In the genomic region with DNA sequence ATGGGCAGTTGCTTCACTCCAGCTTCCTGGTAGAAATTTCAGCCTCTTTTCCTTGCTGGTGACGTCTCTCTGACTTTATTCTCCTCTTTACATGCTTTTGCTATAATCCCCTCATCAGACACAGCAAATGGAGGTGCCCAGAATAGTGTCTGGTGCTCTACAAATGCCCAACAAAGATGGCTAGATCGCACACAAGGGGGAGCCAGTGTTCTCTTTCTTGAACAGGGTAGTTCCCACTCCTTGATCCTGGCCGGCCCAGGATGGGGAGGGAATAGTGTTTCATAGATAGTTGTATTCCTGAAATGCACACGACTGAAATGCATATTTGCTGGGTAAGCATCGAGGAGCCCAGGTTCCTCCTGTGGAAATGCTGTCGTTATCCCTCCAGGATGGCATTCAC, we compare ENCODE assay signal across 12 mouse cellular contexts. TPM values are rescaled to one million over a fixed set of nuclear protein-coding genes. Genes with fewer than 3 reads are reported as not detected.
DNase-seq lines count a peak whose midpoint lies in the region; ATAC-seq and TF ChIP-seq lines count a peak whose summit lies in the region.
"Not testable (repeated sequence)": the region's sequence is repeated elsewhere in the genome, so short reads cannot be mapped to it uniquely, and the experiment has no call there.
"Had no signal": no experiment of that assay in that cellular context is flagged by ENCODE, and none has a peak within 500 bp of the region (broad histone marks: within the 10 kb centered on the region; RNA-seq: fewer than 3 reads in every experiment).

No protein-coding gene starts in this region.

- H3K36me3 ChIP-seq in embryonic facial prominence, embryonic 14.5 days (ENCODE audit: control insufficient read depth, insufficient read depth, low read length); lung, embryonic 14.5 days (ENCODE audit: insufficient read depth); lung, postnatal 0 days (ENCODE audit: insufficient read depth, low read length); stomach, postnatal 0 days (ENCODE audit: control insufficient read depth, insufficient read depth, low read length): not testable (repeated sequence)

- H3K27me3 ChIP-seq in embryonic facial prominence, embryonic 14.5 days (replicated peaks; ENCODE audit: control insufficient read depth, insufficient read depth, low read length); lung, embryonic 14.5 days (ENCODE audit: insufficient read depth, low read length); lung, postnatal 0 days (replicated peaks; ENCODE audit: insufficient read depth, low read length); stomach, postnatal 0 days (ENCODE audit: control insufficient read depth, insufficient read depth, low read length): not testable (repeated sequence)

- DNase-seq in embryonic facial prominence, embryonic 14.5 days (ENCODE audit: low spot score); lung, embryonic 14.5 days; lung, postnatal 0 days (ENCODE audit: low spot score); stomach, postnatal 0 days (ENCODE audit: low spot score): not testable (repeated sequence)

- not testable (repeated sequence) for H3K9me3 ChIP-seq in embryonic facial prominence, embryonic 14.5 days (ENCODE audit: control insufficient read depth, low read length); lung, embryonic 14.5 days (ENCODE audit: low read depth, low read length); lung, postnatal 0 days (ENCODE audit: low read length); stomach, postnatal 0 days (ENCODE audit: control insufficient read depth, low read length)

- H3K4me3 ChIP-seq in embryonic facial prominence, embryonic 14.5 days (ENCODE audit: low read depth, low read length); lung, embryonic 14.5 days (ENCODE audit: low read depth, low read length); lung, postnatal 0 days (ENCODE audit: low read depth, low read length); stomach, postnatal 0 days (ENCODE audit: low read depth, low read length): not testable (repeated sequence)

- H3K4me2 ChIP-seq in embryonic facial prominence, embryonic 14.5 days (ENCODE audit: low read depth, low read length); lung, embryonic 14.5 days; lung, postnatal 0 days (replicated peaks; ENCODE audit: low read depth, low read length); stomach, postnatal 0 days (replicated peaks; ENCODE audit: low read depth): not testable (repeated sequence)

- not testable (repeated sequence) for TF ChIP-seq EP300 in lung, postnatal 0 days (IDR thresholded peaks at IDR 0.05); stomach, postnatal 0 days (optimal IDR thresholded peaks at IDR 0.05)

- no CpG with 5 or more reads among the region's 6 CpGs for WGBS in embryonic facial prominence, embryonic 14.5 days
- WGBS in lung, embryonic 14.5 days: no CpG with 5 or more reads among the region's 6 CpGs
- WGBS in lung, postnatal 0 days: no CpG with 5 or more reads among the region's 6 CpGs
- no CpG with 5 or more reads among the region's 6 CpGs for WGBS in stomach, postnatal 0 days

- H3K4me1 ChIP-seq in embryonic facial prominence, embryonic 14.5 days (ENCODE audit: control insufficient read depth, insufficient read depth, low read length); lung, embryonic 14.5 days (ENCODE audit: insufficient read depth); lung, postnatal 0 days (ENCODE audit: insufficient read depth, low read depth, low read length); stomach, postnatal 0 days (replicated peaks; ENCODE audit: control insufficient read depth, insufficient read depth): not testable (repeated sequence)

- peak; percentile 37; the same call in 1 of the 2 replicates for ATAC-seq in embryonic facial prominence, embryonic 14.5 days (ENCODE audit: low read depth)
- peak; percentile 62; the same call in 1 of the 2 replicates for ATAC-seq in frontal cortex, adult (ENCODE audit: low TSS enrichment)
- ATAC-seq in granulocyte monocyte progenitor cell, adult 5-6 weeks (replicated peaks; ENCODE audit: poor library complexity, severe bottlenecking): peak; percentile 44; the same call in 1 of the 2 replicates
- ATAC-seq in lung, embryonic 14.5 days (ENCODE audit: insufficient read depth): 0 out of 2 replicates have a peak, but pooled peaks have one; percentile 14
- ATAC-seq in lung, postnatal 0 days: peak; percentile 49
- ATAC-seq in megakaryocyte progenitor cell, adult 5-6 weeks (replicated peaks; ENCODE audit: poor library complexity): peak; percentile 31; the same call in 1 of the 2 replicates
- 0 out of 2 replicates have a peak, but pooled peaks have one; percentile 44 for ATAC-seq in megakaryocyte-erythroid progenitor cell, adult 5-6 weeks (replicated peaks; ENCODE audit: low FRiP score, low TSS enrichment, poor library complexity, severe bottlenecking)
- peak; percentile 63; the same call in 1 of the 2 replicates for ATAC-seq in stomach, postnatal 0 days (ENCODE audit: low FRiP score, low TSS enrichment)

- not testable (repeated sequence) for H3K9ac ChIP-seq in embryonic facial prominence, embryonic 14.5 days (ENCODE audit: low read depth, low read length); lung, embryonic 14.5 days; lung, postnatal 0 days (replicated peaks; ENCODE audit: low read depth); stomach, postnatal 0 days (ENCODE audit: low read length)

- H3K27ac ChIP-seq in embryonic facial prominence, embryonic 14.5 days (replicated peaks; ENCODE audit: low read depth, low read length); lung, embryonic 14.5 days (ENCODE audit: low read depth); lung, postnatal 0 days (ENCODE audit: low read length); stomach, postnatal 0 days (replicated peaks): not testable (repeated sequence)

- TF ChIP-seq CTCF in lung, embryonic 14.5 days (IDR thresholded peaks at IDR 0.05; ENCODE audit: low read depth); lung, postnatal 0 days (IDR thresholded peaks at IDR 0.05); stomach, postnatal 0 days (IDR thresholded peaks at IDR 0.05; ENCODE audit: low read depth): not testable (repeated sequence)

RNA-seq across cellular contexts. Expression of a gene that starts 9.6 kb away (rescaled TPM):
- 0.43 and 0.70 TPM in 2 replicates for polyA plus RNA-seq in embryonic facial prominence, embryonic 14.5 days (2014; fragmentation: Nextera tagmentation; extraction: Ambion mirVana)
- not detected in 2 replicates for total RNA-seq in granulocyte monocyte progenitor cell, adult 5-6 weeks (2014; fragmentation: Nextera tagmentation)
- 0.21 and 0.60 TPM in 2 replicates for total RNA-seq in granulocyte monocyte progenitor cell, adult 5-6 weeks (2017)
- polyA plus RNA-seq in lung, embryonic 14.5 days (2014; fragmentation: Nextera tagmentation; extraction: Ambion mirVana): 0.13 and 0.26 TPM in 2 replicates
- 0.40 and 0.67 TPM in 2 replicates for polyA plus RNA-seq in lung, postnatal 0 days (2015; fragmentation: Nextera tagmentation; extraction: Ambion mirVana)
- total RNA-seq in megakaryocyte progenitor cell, adult 5-6 weeks (2015): 0.30 TPM in 1 of 2 replicates, not detected in the other
- 0.44 TPM in 1 of 2 replicates, not detected in the other for total RNA-seq in megakaryocyte progenitor cell, adult 5-6 weeks (2017)
- 1.7 TPM in 1 of 2 replicates, not detected in the other for total RNA-seq in megakaryocyte-erythroid progenitor cell, adult 5-6 weeks (2014; fragmentation: Nextera tagmentation)
- 4.2 TPM in 1 of 2 replicates, not detected in the other for total RNA-seq in megakaryocyte-erythroid progenitor cell, adult 5-6 weeks (2017)
- 0.99 and 1.1 TPM in 2 replicates for polyA plus RNA-seq in stomach, postnatal 0 days (2015; fragmentation: Nextera tagmentation; extraction: Ambion mirVana)
- total RNA-seq: MEL had no signal
- polyA plus RNA-seq: adrenal gland, adult 2 months; G1E; Patski had no signal

RNA-seq across cellular contexts. Expression of a gene that starts 12.8 kb away (rescaled TPM):
- 254 and 264 TPM in 2 replicates for polyA plus RNA-seq in embryonic facial prominence, embryonic 14.5 days (2014; fragmentation: Nextera tagmentation; extraction: Ambion mirVana)
- total RNA-seq in granulocyte monocyte progenitor cell, adult 5-6 weeks (2014; fragmentation: Nextera tagmentation): 117 and 170 TPM in 2 replicates
- 117 and 150 TPM in 2 replicates for total RNA-seq in granulocyte monocyte progenitor cell, adult 5-6 weeks (2017)
- 317 and 324 TPM in 2 replicates for polyA plus RNA-seq in lung, embryonic 14.5 days (2014; fragmentation: Nextera tagmentation; extraction: Ambion mirVana)
- polyA plus RNA-seq in lung, postnatal 0 days (2015; fragmentation: Nextera tagmentation; extraction: Ambion mirVana): 185 and 188 TPM in 2 replicates
- total RNA-seq in megakaryocyte progenitor cell, adult 5-6 weeks (2015): 140 and 153 TPM in 2 replicates
- 129 and 141 TPM in 2 replicates for total RNA-seq in megakaryocyte progenitor cell, adult 5-6 weeks (2017)
- total RNA-seq in megakaryocyte-erythroid progenitor cell, adult 5-6 weeks (2014; fragmentation: Nextera tagmentation): 109 and 153 TPM in 2 replicates
- total RNA-seq in megakaryocyte-erythroid progenitor cell, adult 5-6 weeks (2017): 95.6 and 153 TPM in 2 replicates
- polyA plus RNA-seq in stomach, postnatal 0 days (2015; fragmentation: Nextera tagmentation; extraction: Ambion mirVana): 186 and 187 TPM in 2 replicates
